Mouse (Mus musculus) heart, postnatal 0 days (tissue): ENCODE results near the gene Mrpl24. TPM values are rescaled to one million over a fixed set of nuclear protein-coding genes. Genes with fewer than 3 reads are reported as not detected.

Experiments used
- ATAC-seq: fragments of 200-750 bp; cut with Nextera tagmentation; 2 replicates; pipeline ENCODE4 v1.8.0; 2017; ENCODE audit warnings: low read depth, moderate number of reproducible peaks, moderate library complexity; ENCODE audit not compliant: insufficient read depth
- DNase-seq: peaks from one replicate; pipeline ENCODE4 v3.0.0-alpha.2; 2016; ENCODE audit warnings: low spot score
- H3K27ac ChIP-seq: fragments of 300-500 bp; sonication (generic); 2 replicates; pipeline ENCODE4 v1.5.1; 2014; ENCODE audit warnings: low read depth, mild to moderate bottlenecking
- H3K27me3 ChIP-seq: fragments of 300-500 bp; sonication (generic); 2 replicates; pipeline ENCODE4 v1.6.1; 2014; ENCODE audit warnings: low read length, mixed read lengths; ENCODE audit not compliant: control insufficient read depth, insufficient read depth
- H3K36me3 ChIP-seq: fragments of 300-500 bp; sonication (generic); replicated peaks from 2 replicates; pipeline ENCODE4 v1.6.1; 2014; ENCODE audit warnings: low read length, mixed read lengths; ENCODE audit not compliant: control insufficient read depth, insufficient read depth
- H3K4me1 ChIP-seq: fragments of 300-500 bp; sonication (generic); 2 replicates; pipeline ENCODE4 v1.6.1; 2014; ENCODE audit warnings: antibody characterized with exemption; ENCODE audit not compliant: control insufficient read depth, insufficient read depth
- H3K4me2 ChIP-seq: fragments of 300-500 bp; sonication (generic); 2 replicates; pipeline ENCODE4 v1.6.1; 2014; ENCODE audit warnings: low read depth, mild to moderate bottlenecking, low read length, moderate library complexity
- H3K4me3 ChIP-seq: fragments of 300-500 bp; sonication (generic); 2 replicates; pipeline ENCODE4 v1.5.1; 2014; ENCODE audit warnings: low read depth, low read length
- H3K9ac ChIP-seq: fragments of 300-500 bp; sonication (generic); replicated peaks from 2 replicates; pipeline ENCODE4 v1.6.1; 2014; ENCODE audit warnings: low read depth, low read length, mixed read lengths
- H3K9me3 ChIP-seq: fragments of 300-500 bp; sonication (generic); replicated peaks from 2 replicates; pipeline ENCODE4 v1.6.1; 2016; ENCODE audit warnings: low read length; ENCODE audit not compliant: control insufficient read depth
- CTCF ChIP-seq: IDR thresholded peaks from 2 replicates; pipeline ENCODE4 v1.5.1; 2016; ENCODE audit warnings: antibody characterized with exemption, control low read depth, low read depth
- EP300 ChIP-seq: IDR thresholded peaks from 2 replicates; pipeline ENCODE4 v1.6.1; 2016; ENCODE audit warnings: antibody characterized with exemption, low read depth
- WGBS: fragments of 180-500 bp; shearing (Covaris S2); extraction: QIAGEN DNeasy Blood & Tissue Kit; methylation state at CpG from one replicate; pipeline ENCODE4 v1.1.7; 2014; 5-methylcytosine and 5-hydroxymethylcytosine counted together
- polyA plus RNA-seq: library from polyadenylated mRNA; unstranded; fragments of >200 nt; fragmentation: Nextera tagmentation; extraction: Ambion mirVana; gene quantifications from 2 replicates; pipeline ENCODE4 v1.2.1, GENCODE M21; 2015
- total RNA-seq: library from RNA; depleted of rRNA; stranded (reverse); fragments of >200 nt; gene quantifications from 2 replicates; pipeline ENCODE4 v1.2.3, GENCODE M21; 2014; ENCODE audit warnings: low replicate concordance

Mrpl24 gene
- total and polyA plus RNA-seq, 2 experiments from 2014 or later = 57.1 to 62.3 TPM

GRCm38 (mm10) chr3:87906981-87907857 lies 12.1 kb upstream of the Mrpl24 start:
- Histone ChIP-seq H3K9me3 (no peaks in the 10 kb centered on the region), H3K36me3 (no peaks in the 10 kb centered on the region), H3K9ac (peak overlapping the region; percentile 94), H3K4me3 (peak overlapping the region; percentile 96), H3K27me3 (no peaks in the 10 kb centered on the region), H3K4me1 (peaks cover 36% of the 10 kb centered on the region), H3K27ac (peak overlapping the region; percentile 96), H3K4me2 (peak overlapping the region; percentile 78)
- WGBS = under 1% methylated on average over 27 of the region's 27 CpGs
- DNase-seq = no peak
- TF ChIP-seq CTCF (no peak), EP300 (no peak)
- no peak for ATAC-seq

- no peak for DNase-seq
- H3K27ac ChIP-seq = peak overlapping the region; percentile 96
- TF ChIP-seq EP300 (no peak), CTCF (no peak)
Observed at GRCm38 (mm10) chr3:87907906-87908305, 11.4 kb upstream of the Mrpl24 start.

GRCm38 (mm10) chr3:87909381-87909780 lies 9.9 kb upstream of the Mrpl24 start:
- H3K9ac ChIP-seq = no peak overlapping the region
- no peaks in the 10 kb centered on the region for H3K9me3 ChIP-seq
- no peak for TF ChIP-seq EP300
- TF ChIP-seq CTCF = no peak
- WGBS = 87% methylated on average over 2 of the region's 2 CpGs
- H3K4me2 ChIP-seq = peak overlapping the region; percentile 52; the same call in 1 of the 2 replicates
- no peak for ATAC-seq
- H3K27me3 ChIP-seq = no peaks in the 10 kb centered on the region
- H3K4me3 ChIP-seq = no peak overlapping the region
- no peak for DNase-seq
- peak overlapping the region; percentile 96 for H3K27ac ChIP-seq
- peaks cover 36% of the 10 kb centered on the region for H3K4me1 ChIP-seq
- H3K36me3 ChIP-seq = peaks cover 16% of the 10 kb centered on the region

More at GRCm38 (mm10) chr3:87907906-87908305, 11.4 kb upstream of the Mrpl24 start:
- no peaks in the 10 kb centered on the region for H3K27me3 ChIP-seq
- H3K9me3 ChIP-seq = no peaks in the 10 kb centered on the region
- H3K4me2 ChIP-seq = peak overlapping the region; percentile 78
- 0 out of 2 replicates have a peak, but pooled peaks cover 1% of the 10 kb centered on the region for H3K36me3 ChIP-seq
- 0% methylated on average over 1 of the region's 1 CpGs for WGBS
- H3K9ac ChIP-seq = peak overlapping the region; percentile 94
- peaks cover 36% of the 10 kb centered on the region for H3K4me1 ChIP-seq
- peak overlapping the region; percentile 96 for H3K4me3 ChIP-seq
- no peak for ATAC-seq

GRCm38 (mm10) chr3:87909874-87910273 lies 9.4 kb upstream of the Mrpl24 start:
- 12% methylated on average over 4 of the region's 4 CpGs for WGBS
- H3K4me3 ChIP-seq = peak overlapping the region; percentile 55; the same call in 1 of the 2 replicates

GRCm38 (mm10) chr3:87910573-87911141 lies 8.6 kb upstream of the Mrpl24 start:
- ATAC-seq = peak; percentile 22
- H3K9ac ChIP-seq = peak overlapping the region; percentile 44; the same call in 1 of the 2 replicates
- peak overlapping the region; percentile 55 for H3K4me3 ChIP-seq
- no peaks in the 10 kb centered on the region for H3K27me3 ChIP-seq
- peaks cover 36% of the 10 kb centered on the region for H3K4me1 ChIP-seq
- H3K4me2 ChIP-seq = peak overlapping the region; percentile 52
- H3K36me3 ChIP-seq = peaks cover 28% of the 10 kb centered on the region
- WGBS = 12% methylated on average over 12 of the region's 12 CpGs
- TF ChIP-seq EP300 = no peak
- TF ChIP-seq CTCF = no peak
- H3K9me3 ChIP-seq = no peaks in the 10 kb centered on the region
- H3K27ac ChIP-seq = peak overlapping the region; percentile 96
- peak; percentile 79 for DNase-seq

More at GRCm38 (mm10) chr3:87909874-87910273, 9.4 kb upstream of the Mrpl24 start:
- no peaks in the 10 kb centered on the region for H3K27me3 ChIP-seq
- no peak for TF ChIP-seq EP300
- TF ChIP-seq CTCF = no peak
- peak overlapping the region; percentile 52 for H3K4me2 ChIP-seq
- H3K4me1 ChIP-seq = peaks cover 36% of the 10 kb centered on the region
- DNase-seq = no peak
- H3K27ac ChIP-seq = peak overlapping the region; percentile 96
- ATAC-seq = no peak
- no peaks in the 10 kb centered on the region for H3K9me3 ChIP-seq
- peaks cover 21% of the 10 kb centered on the region for H3K36me3 ChIP-seq
- H3K9ac ChIP-seq = peak overlapping the region; percentile 44; the same call in 1 of the 2 replicates
